Mouse (Mus musculus): ENCODE data around the gene Mto1. TPM values are rescaled to one million over a fixed set of nuclear protein-coding genes. Genes with fewer than 3 reads are reported as not detected.
A peak's percentile ranks its signal among the peaks of the same experiment; 100 is the strongest.
"Not testable (repeated sequence)": the region's sequence is repeated elsewhere in the genome, so short reads cannot be mapped to it uniquely, and the experiment has no call there.

Gene Mto1
- total and polyA plus RNA-seq, 3 experiments: 13.8 to 22.9 (median 22.5) TPM

DNA sequence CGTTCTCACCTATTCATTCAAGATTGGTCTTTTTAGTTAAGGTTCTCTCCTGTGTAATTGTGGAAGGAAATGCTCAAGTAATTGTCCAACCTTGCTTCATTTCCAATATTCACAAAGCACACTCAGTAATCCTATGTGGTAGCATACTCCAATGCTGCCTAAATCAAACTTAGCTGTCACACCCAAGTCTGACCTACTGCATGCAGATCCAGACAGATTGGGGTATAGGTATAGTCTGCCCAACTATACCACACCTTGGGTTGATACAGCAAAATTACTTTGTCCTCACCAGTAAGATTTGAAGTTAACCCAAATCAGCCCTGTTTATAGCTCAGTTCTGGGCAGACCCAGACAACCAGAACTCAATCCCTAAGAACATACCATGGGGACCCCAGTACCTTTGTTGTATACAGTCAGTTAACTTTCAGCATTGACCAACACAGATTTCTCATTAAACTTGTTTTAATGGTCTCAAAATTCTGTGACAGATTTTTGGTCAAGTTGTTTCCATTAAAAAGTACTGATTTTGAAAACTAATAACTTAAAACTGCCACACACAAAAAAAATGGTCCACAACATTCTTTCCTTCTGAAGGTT is 30.1 kb downstream of the Mto1 start:
- Histone ChIP-seq H3K27ac (ENCODE audit: insufficient read depth, low read depth) (peak overlapping the region; percentile 43; the same call in 1 of the 2 replicates), H3K9ac (ENCODE audit: insufficient read depth, low read depth) (peak overlapping the region; percentile 80), H3K4me3 (replicated peaks in 1 of 3; ENCODE audit: low read depth in 2 of 3, low read length in 2 of 3, poor library complexity in 1 of 3) (peak overlapping the region in 2 of 3 experiments; percentile 40 to 55), H3K4me1 (ENCODE audit: control insufficient read depth in 1 of 2, insufficient read depth in 2 of 2) (peaks cover 0 to 15% of the 10 kb centered on the region in 2 experiments; a peak in 2 of 4 replicates), H3K4me2 (ENCODE audit: insufficient read depth, low read depth, poor library complexity, severe bottlenecking) (peak overlapping the region; percentile 86), H3K79me2 (replicated peaks; ENCODE audit: control insufficient read depth, extremely low read depth, insufficient read depth, poor library complexity, severe bottlenecking) (peaks cover 30% of the 10 kb centered on the region), H3K36me3 (replicated peaks in 1 of 2; ENCODE audit: control insufficient read depth in 1 of 2, insufficient read depth in 1 of 2, low read length in 1 of 2) (peaks cover 56 to 57% of the 10 kb centered on the region in 2 experiments)
- DNase-seq (ENCODE audit: extremely low read depth); in situ Hi-C loops (cut with MboI; ENCODE audit: low pct_ligation_motif_present, low pct_unique_long_range_greater_than_20kb, low sequenced_read_pairs); dilution Hi-C loops (cut with MboI; ENCODE audit: extremely low pct_ligation_motif_present, extremely low pct_unique_long_range_greater_than_20kb, low sequenced_read_pairs); H3K9me3 ChIP-seq (replicated peaks; ENCODE audit: low read length); H3K27me3 ChIP-seq (replicated peaks): not testable (repeated sequence)
- TF ChIP-seq ZMIZ1 (IDR thresholded peaks at IDR 0.05; ENCODE audit: low read depth, low read length) (peak; percentile 73; the same call in 1 of the 2 replicates), CHD1 (IDR thresholded peaks at IDR 0.05; ENCODE audit: low read depth, low read length) (peak; percentile 93), MAZ (IDR thresholded peaks at IDR 0.05; ENCODE audit: low read depth, low read length) (0 out of 2 replicates have a peak, but pooled peaks have one; percentile 9), NELFE (IDR thresholded peaks at IDR 0.05; ENCODE audit: low read depth, low read length) (0 out of 2 replicates have a peak, but pooled peaks have one; percentile 23), CHD2 (IDR thresholded peaks at IDR 0.05; ENCODE audit: low read length) (peak; percentile 5; the same call in 1 of the 2 replicates), UBTF (IDR thresholded peaks at IDR 0.05; ENCODE audit: low read depth, low read length) (0 out of 2 replicates have a peak, but pooled peaks have one; percentile 27), E2F4 (IDR thresholded peaks at IDR 0.05; ENCODE audit: insufficient replicate concordance, low read depth, low read length) (0 out of 2 replicates have a peak, but pooled peaks have one; percentile 9), SIN3A (IDR thresholded peaks at IDR 0.05; ENCODE audit: low read length) (peak; percentile 42; the same call in 1 of the 2 replicates)

DNA sequence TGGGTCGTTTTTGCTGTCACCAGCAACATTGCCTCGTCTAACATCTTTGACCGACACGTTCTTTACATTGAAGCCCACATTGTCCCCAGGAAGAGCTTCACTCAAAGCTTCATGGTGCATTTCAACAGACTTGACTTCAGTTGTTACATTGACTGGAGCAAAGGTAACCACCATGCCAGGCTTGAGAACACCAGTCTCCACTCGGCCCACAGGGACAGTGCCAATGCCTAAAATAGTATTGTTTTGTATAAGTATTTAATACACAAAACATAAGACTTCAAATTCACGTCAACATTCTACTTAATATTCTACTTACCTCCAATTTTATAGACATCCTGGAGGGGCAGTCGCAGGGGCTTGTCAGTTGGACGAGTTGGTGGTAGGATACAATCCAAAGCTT is 31.3 kb downstream of the Mto1 start:
- H3K79me2 ChIP-seq (replicated peaks; ENCODE audit: control insufficient read depth, extremely low read depth, insufficient read depth, poor library complexity, severe bottlenecking): peaks cover 30% of the 10 kb centered on the region
- H3K9me3 ChIP-seq (replicated peaks; ENCODE audit: low read length); H3K27me3 ChIP-seq (replicated peaks); dilution Hi-C loops (cut with MboI; ENCODE audit: extremely low pct_ligation_motif_present, extremely low pct_unique_long_range_greater_than_20kb, low sequenced_read_pairs); in situ Hi-C loops (cut with MboI; ENCODE audit: low pct_ligation_motif_present, low pct_unique_long_range_greater_than_20kb, low sequenced_read_pairs); H3K27ac ChIP-seq (ENCODE audit: insufficient read depth, low read depth); DNase-seq (ENCODE audit: extremely low read depth): not testable (repeated sequence)
- H3K4me2 ChIP-seq (ENCODE audit: insufficient read depth, low read depth, poor library complexity, severe bottlenecking): peak overlapping the region; percentile 93
- H3K9ac ChIP-seq (ENCODE audit: insufficient read depth, low read depth): peak overlapping the region; percentile 99
- TF ChIP-seq ZMIZ1 (IDR thresholded peaks at IDR 0.05; ENCODE audit: low read depth, low read length): peak; percentile 64
- TF ChIP-seq MXI1 (IDR thresholded peaks at IDR 0.05; ENCODE audit: low read depth, low read length): 0 out of 2 replicates have a peak, but pooled peaks have one; percentile 20
- H3K36me3 ChIP-seq (replicated peaks in 1 of 2; ENCODE audit: control insufficient read depth in 1 of 2, insufficient read depth in 1 of 2, low read length in 1 of 2): peaks cover 45 to 47% of the 10 kb centered on the region in 2 experiments
- H3K4me3 ChIP-seq (replicated peaks in 1 of 3; ENCODE audit: low read depth in 2 of 3, low read length in 2 of 3, poor library complexity in 1 of 3): peak overlapping the region; percentile 28 to 99 (median 58)
- H3K4me1 ChIP-seq (ENCODE audit: control insufficient read depth in 1 of 2, insufficient read depth in 2 of 2): peaks cover 0 to 22% of the 10 kb centered on the region in 2 experiments; a peak in 2 of 4 replicates

DNA sequence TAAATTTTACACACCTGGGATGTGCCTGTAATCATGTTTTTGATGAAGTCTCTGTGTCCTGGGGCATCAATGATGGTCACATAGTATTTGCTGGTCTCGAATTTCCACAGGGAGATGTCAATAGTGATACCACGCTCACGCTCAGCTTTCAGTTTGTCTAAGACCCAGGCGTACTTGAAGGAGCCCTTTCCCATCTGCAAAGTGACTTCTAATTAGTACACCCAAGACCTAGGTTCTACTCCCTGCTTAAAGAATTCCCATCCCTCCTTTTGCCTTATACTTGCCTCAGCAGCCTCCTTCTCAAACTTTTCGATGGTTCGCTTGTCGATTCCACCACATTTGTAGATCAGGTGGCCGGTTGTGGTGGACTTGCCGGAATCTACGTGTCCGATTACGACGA is 32.2 kb downstream of the Mto1 start:
- Histone ChIP-seq H3K9ac (ENCODE audit: insufficient read depth, low read depth) (peak overlapping the region; percentile 99), H3K36me3 (replicated peaks in 1 of 2; ENCODE audit: control insufficient read depth in 1 of 2, insufficient read depth in 1 of 2, low read length in 1 of 2) (peaks cover 41 to 43% of the 10 kb centered on the region in 2 experiments)

More for the DNA sequence above, 32.2 kb downstream of the Mto1 start:
- dilution Hi-C loops (cut with MboI; ENCODE audit: extremely low pct_ligation_motif_present, extremely low pct_unique_long_range_greater_than_20kb, low sequenced_read_pairs); in situ Hi-C loops (cut with MboI; ENCODE audit: low pct_ligation_motif_present, low pct_unique_long_range_greater_than_20kb, low sequenced_read_pairs); H3K9me3 ChIP-seq (replicated peaks; ENCODE audit: low read length); H3K27me3 ChIP-seq (replicated peaks); DNase-seq (ENCODE audit: extremely low read depth): not testable (repeated sequence)
- H3K4me2 ChIP-seq (ENCODE audit: insufficient read depth, low read depth, poor library complexity, severe bottlenecking): peak overlapping the region; percentile 71
- peak overlapping the region; percentile 96 for H3K27ac ChIP-seq (ENCODE audit: insufficient read depth, low read depth)
- H3K4me3 ChIP-seq (replicated peaks in 1 of 3; ENCODE audit: low read depth in 2 of 3, low read length in 2 of 3, poor library complexity in 1 of 3): peak overlapping the region; percentile 83 to 99 (median 98)
- peaks cover 0 to 31% of the 10 kb centered on the region in 2 experiments; a peak in 2 of 4 replicates for H3K4me1 ChIP-seq (ENCODE audit: control insufficient read depth in 1 of 2, insufficient read depth in 2 of 2)
- H3K79me2 ChIP-seq (replicated peaks; ENCODE audit: control insufficient read depth, extremely low read depth, insufficient read depth, poor library complexity, severe bottlenecking): peaks cover 30% of the 10 kb centered on the region
